Mouse (Mus musculus): ENCODE results near the gene Olfr1347. TPM values are rescaled to one million over a fixed set of nuclear protein-coding genes. Genes with fewer than 3 reads are reported as not detected.
"Not testable (repeated sequence)": the region's sequence is repeated elsewhere in the genome, so short reads cannot be mapped to it uniquely, and the experiment has no call there.

The Olfr1347 gene
- not detected in 2 replicates for polyA plus RNA-seq (2016; fragmentation: Nextera tagmentation; extraction: Ambion mirVana)

- Histone ChIP-seq H3K4me1 (no peaks in the 10 kb centered on the region), H3K36me3 (no peaks in the 10 kb centered on the region), H3K27ac (no peak within 1 kb of the TSS), H3K9me3 (replicated peaks) (peaks cover 2% of the 10 kb centered on the region; the same call in 1 of the 2 replicates), H3K27me3 (ENCODE audit: low read depth, poor library complexity, severe bottlenecking) (no peaks in the 10 kb centered on the region), H3K4me3 (no peak within 1 kb of the TSS)
- WGBS: 63% methylated on average over 1 of the region's 1 CpGs
- no peak for DNase-seq (ENCODE audit: low spot score)
Observed at GRCm38 (mm10) chr7:6499655-6500054, at the start of gene Olfr1347. Gene Olfr1347 (minus strand): TSS chr7:6499755.

- no peak overlapping the region for H3K27ac ChIP-seq
- H3K4me3 ChIP-seq: no peak overlapping the region
- H3K36me3 ChIP-seq: no peaks in the 10 kb centered on the region
- DNase-seq (ENCODE audit: low spot score): no peak
- 64% methylated on average over 5 of the region's 5 CpGs for WGBS
- peaks cover 3% of the 10 kb centered on the region; the same call in 1 of the 2 replicates for H3K9me3 ChIP-seq (replicated peaks)
- no peaks in the 10 kb centered on the region for H3K27me3 ChIP-seq (ENCODE audit: low read depth, poor library complexity, severe bottlenecking)
- H3K4me1 ChIP-seq: no peaks in the 10 kb centered on the region
Observed at GRCm38 (mm10) chr7:6526141-6526540, 26.6 kb upstream of the Olfr1347 start.

- H3K9me3 ChIP-seq (replicated peaks): peaks cover 3% of the 10 kb centered on the region; the same call in 1 of the 2 replicates
- WGBS: 64% methylated on average over 3 of the region's 3 CpGs
- no peaks in the 10 kb centered on the region for H3K4me1 ChIP-seq
- no peaks in the 10 kb centered on the region for H3K36me3 ChIP-seq
- H3K4me3 ChIP-seq: no peak overlapping the region
- no peak for DNase-seq (ENCODE audit: low spot score)
- H3K27me3 ChIP-seq (ENCODE audit: low read depth, poor library complexity, severe bottlenecking): no peaks in the 10 kb centered on the region
- H3K27ac ChIP-seq: no peak overlapping the region
Observed at GRCm38 (mm10) chr7:6525001-6525400, 25.4 kb upstream of the Olfr1347 start.

GRCm38 (mm10) chr7:6522850-6523249 lies 23.3 kb upstream of the Olfr1347 start, which contains the start of gene Olfr1349:
Gene Olfr1349 (minus strand): TSS chr7:6522950.
- Histone ChIP-seq H3K27ac (no peak within 1 kb of the TSS), H3K9me3 (replicated peaks) (peaks cover 3% of the 10 kb centered on the region; the same call in 1 of the 2 replicates), H3K4me1 (no peaks in the 10 kb centered on the region), H3K4me3 (no peak within 1 kb of the TSS), H3K27me3 (ENCODE audit: low read depth, poor library complexity, severe bottlenecking) (no peaks in the 10 kb centered on the region), H3K36me3 (no peaks in the 10 kb centered on the region)
- no peak for DNase-seq (ENCODE audit: low spot score)
- 89% methylated on average over 5 of the region's 5 CpGs for WGBS

- whole genome bisulfite sequencing: 52% methylated on average over 1 of the region's 1 CpGs
Observed at GRCm38 (mm10) chr7:6521666-6522065, 22.1 kb upstream of the Olfr1347 start.

GRCm38 (mm10) chr7:6508648-6509047 lies 9.1 kb upstream of the Olfr1347 start, which contains the start of gene Olfr1348:
Gene Olfr1348 (minus strand): TSS chr7:6508748.
- no peak within 1 kb of the TSS for H3K4me3 ChIP-seq
- no peaks in the 10 kb centered on the region for H3K36me3 ChIP-seq
- WGBS: 88% methylated on average over 1 of the region's 1 CpGs
- H3K9me3 ChIP-seq (replicated peaks): no peaks in the 10 kb centered on the region
- no peak within 1 kb of the TSS for H3K27ac ChIP-seq
- H3K27me3 ChIP-seq (ENCODE audit: low read depth, poor library complexity, severe bottlenecking): no peaks in the 10 kb centered on the region
- DNase-seq (ENCODE audit: low spot score): no peak
- H3K4me1 ChIP-seq: no peaks in the 10 kb centered on the region

More at GRCm38 (mm10) chr7:6521666-6522065, 22.1 kb upstream of the Olfr1347 start:
- no peaks in the 10 kb centered on the region for H3K4me1 ChIP-seq
- no peak overlapping the region for H3K27ac ChIP-seq
- H3K4me3 ChIP-seq: no peak overlapping the region
- no peaks in the 10 kb centered on the region for H3K27me3 ChIP-seq (ENCODE audit: low read depth, poor library complexity, severe bottlenecking)
- H3K9me3 ChIP-seq (replicated peaks): peaks cover 4% of the 10 kb centered on the region; the same call in 1 of the 2 replicates
- no peaks in the 10 kb centered on the region for H3K36me3 ChIP-seq
- no peak for DNase-seq (ENCODE audit: low spot score)

GRCm38 (mm10) chr7:6486841-6487240 lies 12.7 kb downstream of the Olfr1347 start, which contains the start of gene Olfr5:
Gene Olfr5 (minus strand): TSS chr7:6486941.
- no peak within 1 kb of the TSS for H3K27ac ChIP-seq
- no peak within 1 kb of the TSS for H3K4me3 ChIP-seq
- no peaks in the 10 kb centered on the region for H3K27me3 ChIP-seq (ENCODE audit: low read depth, poor library complexity, severe bottlenecking)
- no peaks in the 10 kb centered on the region for H3K36me3 ChIP-seq
- no peaks in the 10 kb centered on the region for H3K4me1 ChIP-seq
- 51% methylated on average over 2 of the region's 2 CpGs for WGBS
- DNase-seq (ENCODE audit: low spot score): no peak
- no peaks in the 10 kb centered on the region for H3K9me3 ChIP-seq (replicated peaks)

- H3K4me1 ChIP-seq; DNase-seq (ENCODE audit: low spot score); H3K36me3 ChIP-seq; H3K27me3 ChIP-seq (ENCODE audit: low read depth, poor library complexity, severe bottlenecking); H3K4me3 ChIP-seq; H3K9me3 ChIP-seq (replicated peaks); H3K27ac ChIP-seq: not testable (repeated sequence)
- 74% methylated on average over 2 of the region's 2 CpGs for WGBS
Observed at GRCm38 (mm10) chr7:6477633-6478032, 21.9 kb downstream of the Olfr1347 start.

GRCm38 (mm10) chr7:6466951-6467350 lies 32.6 kb downstream of the Olfr1347 start, which contains the start of gene Olfr1346:
Gene Olfr1346 (plus strand): TSS chr7:6467101.
- no peaks in the 10 kb centered on the region for H3K9me3 ChIP-seq (replicated peaks)
- H3K4me1 ChIP-seq: no peaks in the 10 kb centered on the region
- DNase-seq (ENCODE audit: low spot score): no peak
- H3K36me3 ChIP-seq: no peaks in the 10 kb centered on the region
- H3K4me3 ChIP-seq: no peak within 1 kb of the TSS
- no peak within 1 kb of the TSS for H3K27ac ChIP-seq
- H3K27me3 ChIP-seq (ENCODE audit: low read depth, poor library complexity, severe bottlenecking): no peaks in the 10 kb centered on the region

- no peaks in the 10 kb centered on the region for H3K9me3 ChIP-seq (replicated peaks)
- H3K4me3 ChIP-seq: no peak overlapping the region
- H3K4me1 ChIP-seq: no peaks in the 10 kb centered on the region
- WGBS: 45% methylated on average over 3 of the region's 3 CpGs
- no peak overlapping the region for H3K27ac ChIP-seq
- no peak for DNase-seq (ENCODE audit: low spot score)
- H3K27me3 ChIP-seq (ENCODE audit: low read depth, poor library complexity, severe bottlenecking): no peaks in the 10 kb centered on the region
- H3K36me3 ChIP-seq: no peaks in the 10 kb centered on the region
Observed at GRCm38 (mm10) chr7:6456399-6456798, 43.2 kb downstream of the Olfr1347 start.

GRCm38 (mm10) chr7:6455868-6456267 lies 43.7 kb downstream of the Olfr1347 start, which contains the start of gene Olfr1336:
Gene Olfr1336 (plus strand): TSS chr7:6456168.
- no peak for DNase-seq (ENCODE audit: low spot score)
- Histone ChIP-seq H3K4me3 (no peak within 1 kb of the TSS), H3K36me3 (no peaks in the 10 kb centered on the region), H3K27ac (no peak within 1 kb of the TSS), H3K4me1 (no peaks in the 10 kb centered on the region), H3K27me3 (ENCODE audit: low read depth, poor library complexity, severe bottlenecking) (no peaks in the 10 kb centered on the region), H3K9me3 (replicated peaks) (no peaks in the 10 kb centered on the region)

GRCm38 (mm10) chr7:6447771-6448170 lies 51.8 kb downstream of the Olfr1347 start:
- WGBS: 95% methylated on average over 5 of the region's 5 CpGs
- no peak overlapping the region for H3K4me3 ChIP-seq
- H3K9me3 ChIP-seq (replicated peaks): no peaks in the 10 kb centered on the region
- H3K36me3 ChIP-seq: no peaks in the 10 kb centered on the region
- DNase-seq (ENCODE audit: low spot score): no peak
- no peak overlapping the region for H3K27ac ChIP-seq
- H3K27me3 ChIP-seq (ENCODE audit: low read depth, poor library complexity, severe bottlenecking): no peaks in the 10 kb centered on the region
- no peaks in the 10 kb centered on the region for H3K4me1 ChIP-seq

GRCm38 (mm10) chr7:6441173-6441572 lies 58.4 kb downstream of the Olfr1347 start:
- no peak overlapping the region for H3K27ac ChIP-seq
- no peaks in the 10 kb centered on the region for H3K36me3 ChIP-seq
- H3K4me1 ChIP-seq: no peaks in the 10 kb centered on the region
- no peaks in the 10 kb centered on the region for H3K9me3 ChIP-seq (replicated peaks)
- H3K27me3 ChIP-seq (ENCODE audit: low read depth, poor library complexity, severe bottlenecking): no peaks in the 10 kb centered on the region
- H3K4me3 ChIP-seq: no peak overlapping the region
- no peak for DNase-seq (ENCODE audit: low spot score)
- 75% methylated on average over 2 of the region's 2 CpGs for WGBS

GRCm38 (mm10) chr7:6438388-6438787 lies 61.2 kb downstream of the Olfr1347 start, which contains the start of gene Olfr1344:
Gene Olfr1344 (plus strand): TSS chr7:6438688.
- WGBS: 79% methylated on average over 3 of the region's 3 CpGs

More at GRCm38 (mm10) chr7:6438388-6438787, 61.2 kb downstream of the Olfr1347 start, which contains the start of gene Olfr1344:
- no peak within 1 kb of the TSS for H3K4me3 ChIP-seq
- H3K36me3 ChIP-seq: no peaks in the 10 kb centered on the region
- H3K27me3 ChIP-seq (ENCODE audit: low read depth, poor library complexity, severe bottlenecking): no peaks in the 10 kb centered on the region
- no peak for DNase-seq (ENCODE audit: low spot score)
- H3K4me1 ChIP-seq: peaks cover 6% of the 10 kb centered on the region
- H3K9me3 ChIP-seq (replicated peaks): no peaks in the 10 kb centered on the region
- H3K27ac ChIP-seq: no peak within 1 kb of the TSS

All from limb, embryonic 10.5 days (tissue).